Mouse (Mus musculus) spleen, embryonic (tissue): ENCODE data around the gene Olfr462.

Source experiments
- CTCF ChIA-PET: fragments of 350-600 bp; sonication (Branson Sonifier 250); formaldehyde crosslinking; loops from one replicate; lab custom pipeline; 2022; lab: Charles Lee

Olfr462 gene

GRCm38 (mm10) chr11:87892168-87892567 lies at the start of gene Olfr462:
Gene Olfr462 (minus strand): TSS chr11:87892268.
- CTCF ChIA-PET, result no interaction called here

DNA sequence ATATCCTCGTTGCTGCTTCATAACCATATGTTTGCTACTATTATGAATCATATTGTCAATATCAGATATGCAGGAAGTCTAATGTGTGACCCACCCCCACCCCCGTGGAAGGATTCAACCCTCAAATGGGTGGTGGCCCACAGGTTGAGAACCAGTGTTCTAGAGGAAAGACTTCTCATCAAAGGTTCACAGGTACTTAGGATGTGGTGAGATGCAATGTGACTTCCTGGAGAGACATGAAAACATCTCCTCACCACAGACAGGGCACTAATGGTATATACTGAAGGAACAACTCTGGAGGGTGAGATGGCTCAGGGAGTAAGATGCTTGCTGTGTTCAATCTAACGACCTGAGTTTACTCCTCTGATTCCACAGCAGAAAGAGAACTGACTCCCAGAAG lies 43.4 kb upstream of the Olfr462 start:
- CTCF ChIA-PET, result no interaction called here

DNA sequence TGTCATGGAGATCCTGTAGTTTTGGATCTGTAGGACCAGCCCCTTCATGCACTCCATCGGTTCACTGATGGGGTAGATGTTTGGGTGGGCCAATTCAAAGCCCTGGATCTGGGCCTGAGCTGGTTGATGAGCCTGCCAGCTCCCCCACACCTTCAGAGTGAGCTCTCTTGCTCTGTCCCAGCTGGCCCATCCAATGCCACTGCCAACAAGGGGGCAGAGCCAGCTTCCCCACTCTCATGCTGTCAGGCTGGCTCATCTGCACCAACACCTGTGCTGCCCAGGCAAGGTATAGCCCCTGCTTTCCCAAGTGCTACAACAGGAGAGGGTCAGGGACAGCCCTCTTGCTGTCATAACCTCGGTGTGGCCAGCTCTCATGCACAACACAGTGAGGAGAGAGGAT lies 41.7 kb upstream of the Olfr462 start:
- CTCF ChIA-PET, result no interaction called here

GRCm38 (mm10) chr11:87930348-87930747 lies 38.3 kb upstream of the Olfr462 start:
- CTCF ChIA-PET, result no interaction called here

- CTCF ChIA-PET, result no interaction called here
Observed at GRCm38 (mm10) chr11:87920966-87921365, 28.9 kb upstream of the Olfr462 start, which contains the start of gene Olfr464. Gene Olfr464 (minus strand): TSS chr11:87920967.

DNA sequence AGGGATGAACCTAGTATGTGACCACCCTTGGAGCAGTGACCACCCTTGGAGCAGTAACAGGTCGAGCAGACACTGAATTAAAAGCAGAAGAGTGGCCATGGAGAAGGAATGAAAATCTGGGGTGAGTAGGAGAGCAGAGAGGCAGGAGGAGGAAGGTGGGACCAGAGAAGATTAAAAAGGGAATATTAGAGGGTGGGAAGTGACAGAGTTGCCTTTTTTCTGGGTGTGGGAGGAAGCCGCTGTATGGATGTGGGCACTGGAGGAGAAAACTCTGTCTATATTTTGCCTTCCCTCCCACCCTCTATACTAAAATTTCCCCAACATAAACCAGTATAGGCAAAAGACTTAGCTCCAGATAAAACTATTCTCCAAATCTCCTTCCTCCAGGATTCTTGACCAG lies 28.2 kb upstream of the Olfr462 start:
- CTCF ChIA-PET, result no interaction called here

DNA sequence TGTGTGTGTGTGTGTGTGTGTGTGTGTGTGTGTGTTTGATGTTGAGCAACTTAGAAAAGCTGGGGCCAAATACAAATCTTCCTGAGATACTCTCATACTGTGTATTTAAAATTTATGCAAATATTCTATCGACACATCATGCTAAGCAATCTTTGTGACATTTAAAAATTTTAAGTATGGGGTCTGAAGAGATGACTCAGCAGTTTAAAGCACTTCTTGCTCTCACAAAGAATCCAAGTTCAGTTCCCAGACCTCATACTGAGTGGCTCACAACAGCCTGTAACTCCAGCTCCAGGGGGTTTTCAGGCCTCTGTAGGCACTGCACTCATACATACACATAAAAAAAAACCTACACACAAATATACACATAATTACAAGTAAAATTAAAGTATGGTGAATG lies 23.9 kb upstream of the Olfr462 start:
- CTCF ChIA-PET, result no interaction called here

- CTCF ChIA-PET, result no interaction called here
Observed at GRCm38 (mm10) chr11:87904331-87904730, 12.3 kb upstream of the Olfr462 start.

GRCm38 (mm10) chr11:87897287-87897686 lies 5.2 kb upstream of the Olfr462 start, which contains the start of gene Olfr463:
Gene Olfr463 (minus strand): TSS chr11:87897387.
- CTCF ChIA-PET, result no interaction called here

GRCm38 (mm10) chr11:87884856-87885255 lies 7.2 kb downstream of the Olfr462 start:
- CTCF ChIA-PET, result no interaction called here

DNA sequence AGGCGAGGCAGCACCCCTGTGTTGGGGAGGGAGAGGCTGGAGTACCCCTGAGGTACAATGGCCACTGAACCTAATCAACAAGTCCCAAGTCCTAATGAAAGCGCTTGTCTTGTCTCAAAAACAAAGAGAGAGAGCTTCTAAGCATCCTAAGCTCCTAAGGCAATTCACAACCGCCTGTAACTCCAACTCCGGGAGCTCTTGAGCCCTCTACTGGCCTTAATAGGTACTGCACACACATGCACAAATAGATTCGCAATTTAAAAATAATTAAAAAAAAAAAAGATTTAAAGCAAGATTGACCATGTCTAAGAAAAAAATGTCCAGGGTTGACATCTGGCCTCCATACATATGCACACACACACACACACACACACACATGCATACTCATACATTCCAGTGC lies 8.6 kb downstream of the Olfr462 start:
- CTCF ChIA-PET, result interaction anchor here (0.6 kb wide), 1 partner anchor 103 kb away, joined by 12 read pairs; no protein-coding TSS in a partner anchor

- CTCF ChIA-PET, result no interaction called here
Observed at GRCm38 (mm10) chr11:87881714-87882113, 10.4 kb downstream of the Olfr462 start.

DNA sequence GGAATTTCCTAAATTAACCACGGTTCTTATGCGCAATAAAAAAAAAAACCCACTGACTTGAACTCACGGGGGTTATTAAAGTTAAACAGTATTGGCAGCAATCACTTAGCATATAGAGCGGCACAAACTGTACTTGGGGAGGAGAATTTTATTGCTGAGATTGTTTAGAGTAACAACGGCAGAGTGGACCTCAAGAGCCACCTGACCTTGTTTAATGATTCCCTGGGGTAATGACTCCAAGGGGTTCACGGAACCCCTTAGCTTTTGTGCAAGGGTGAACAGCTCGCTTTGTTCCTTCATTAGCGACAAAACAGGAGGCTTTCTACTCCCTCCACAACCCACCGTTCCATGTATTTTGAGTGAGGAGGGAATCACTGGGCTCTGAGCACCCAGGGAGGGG lies 12.2 kb downstream of the Olfr462 start:
- CTCF ChIA-PET, result no interaction called here

- CTCF ChIA-PET, result no interaction called here
Observed at GRCm38 (mm10) chr11:87875436-87875835, 16.6 kb downstream of the Olfr462 start, which contains the start of gene Epx. Gene Epx (minus strand): TSS chr11:87875536.

DNA sequence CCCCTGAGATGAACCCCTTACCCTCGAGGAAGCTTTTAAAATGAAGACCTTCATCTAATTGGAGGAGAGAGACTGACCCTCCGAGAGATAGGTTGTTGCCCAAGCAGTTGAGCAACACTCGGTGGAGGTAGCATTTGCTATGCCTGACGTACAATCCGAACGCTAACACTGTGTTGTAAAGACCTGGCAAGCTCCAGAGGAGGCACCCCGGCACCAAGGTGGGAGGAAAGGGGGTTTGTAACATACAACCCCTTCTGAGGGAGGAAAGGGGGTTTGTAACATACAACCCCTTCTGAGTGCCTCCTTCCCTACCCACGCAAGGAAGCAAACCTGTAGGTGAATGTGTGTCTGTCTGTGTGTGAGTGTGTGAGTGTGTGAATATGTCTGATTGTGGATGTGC lies 20.3 kb downstream of the Olfr462 start:
- CTCF ChIA-PET, result interaction anchor here (0.6 kb wide), 1 partner anchor 528 kb away, joined by 3 read pairs; no protein-coding TSS in a partner anchor

- CTCF ChIA-PET, result no interaction called here
Observed at GRCm38 (mm10) chr11:87870096-87870495, 22.0 kb downstream of the Olfr462 start.

- CTCF ChIA-PET, result interaction anchor here (0.6 kb wide), 1 partner anchor 83 kb away, joined by 6 read pairs; no protein-coding TSS in a partner anchor
Observed at GRCm38 (mm10) chr11:87866891-87867290, 25.2 kb downstream of the Olfr462 start.

- CTCF ChIA-PET, result no interaction called here
Observed at GRCm38 (mm10) chr11:87862805-87863204, 29.3 kb downstream of the Olfr462 start.

GRCm38 (mm10) chr11:87860426-87860825 lies 31.6 kb downstream of the Olfr462 start:
- CTCF ChIA-PET, result no interaction called here

GRCm38 (mm10) chr11:87859273-87859672 lies 32.8 kb downstream of the Olfr462 start:
- CTCF ChIA-PET, result no interaction called here

GRCm38 (mm10) chr11:87854550-87854949 lies 37.5 kb downstream of the Olfr462 start:
- CTCF ChIA-PET, result no interaction called here

- CTCF ChIA-PET, result no interaction called here
Observed at GRCm38 (mm10) chr11:87853597-87853954, 38.5 kb downstream of the Olfr462 start.

GRCm38 (mm10) chr11:87852690-87853596 lies 39.1 kb downstream of the Olfr462 start, which contains the start of gene Mks1:
Gene Mks1 (plus strand): TSS chr11:87853215.
- CTCF ChIA-PET, result no interaction called here
